Mouse (Mus musculus) E14TG2a.4 (cell line): ENCODE results near the gene Slc3a2.

Experiments used
- CTCF ChIP-seq: conservative IDR thresholded peaks from 2 replicates; pipeline ENCODE4 v1.5.1; 2014; ENCODE audit warnings: low read length
- POU5F1 ChIP-seq: IDR thresholded peaks from 2 replicates; pipeline ENCODE4 v1.6.1; 2014; ENCODE audit warnings: low read length, borderline replicate concordance

DNA sequence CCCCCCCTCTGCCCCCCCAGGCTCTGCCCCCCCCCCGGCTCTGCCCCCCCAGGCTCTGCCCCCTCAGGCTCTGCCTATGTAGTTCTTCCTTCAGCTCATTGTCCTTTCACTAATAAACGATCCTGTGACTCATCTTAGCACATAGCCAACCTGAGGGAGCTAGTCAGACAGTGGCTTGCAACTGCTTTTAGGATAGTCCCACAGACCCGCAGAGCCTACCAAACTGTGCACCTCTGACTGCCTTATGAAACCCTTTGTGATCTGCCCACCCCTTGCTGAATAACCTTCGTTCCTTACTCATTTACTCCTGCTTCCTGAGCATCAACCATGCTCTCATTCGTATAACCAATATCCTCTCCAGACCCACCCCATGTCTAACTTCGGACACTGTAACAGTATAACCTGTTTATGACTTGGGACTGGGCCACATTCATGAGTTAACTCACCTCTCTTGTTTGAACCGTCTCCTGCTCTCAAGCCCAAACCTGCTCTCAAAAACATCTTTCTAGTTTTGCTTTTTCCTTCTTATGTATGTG, 17.0 kb downstream of the Slc3a2 start:
- TF ChIP-seq POU5F1 = no peak
- no peak for TF ChIP-seq CTCF
